Mouse (Mus musculus): ENCODE data around the gene Zswim7. TPM values are rescaled to one million over a fixed set of nuclear protein-coding genes. Genes with fewer than 3 reads are reported as not detected.

Gene Zswim7
- polyA plus RNA-seq, 1 experiment = 7.8 TPM

- no peak for TF ChIP-seq POLR2A (IDR thresholded peaks at IDR 0.05; ENCODE audit: borderline replicate concordance, control insufficient read depth, low read depth, low read length)
- no peak for TF ChIP-seq CTCF (IDR thresholded peaks at IDR 0.05; ENCODE audit: control insufficient read depth, insufficient read depth, low read length)
- Histone ChIP-seq H3K4me3 (replicated peaks; ENCODE audit: control insufficient read depth, low read depth, low read length) (peak overlapping the region; percentile 61), H3K27ac (ENCODE audit: control insufficient read depth, insufficient read depth, low read depth, low read length, poor library complexity) (no peak overlapping the region), H3K4me1 (ENCODE audit: control insufficient read depth, insufficient read depth, low read length) (peaks cover 3% of the 10 kb centered on the region)
- 13% methylated on average over 35 of the region's 35 CpGs for WGBS
Measured at GRCm38 (mm10) chr11:62249266-62250037, 31.7 kb downstream of the Zswim7 start.

DNA sequence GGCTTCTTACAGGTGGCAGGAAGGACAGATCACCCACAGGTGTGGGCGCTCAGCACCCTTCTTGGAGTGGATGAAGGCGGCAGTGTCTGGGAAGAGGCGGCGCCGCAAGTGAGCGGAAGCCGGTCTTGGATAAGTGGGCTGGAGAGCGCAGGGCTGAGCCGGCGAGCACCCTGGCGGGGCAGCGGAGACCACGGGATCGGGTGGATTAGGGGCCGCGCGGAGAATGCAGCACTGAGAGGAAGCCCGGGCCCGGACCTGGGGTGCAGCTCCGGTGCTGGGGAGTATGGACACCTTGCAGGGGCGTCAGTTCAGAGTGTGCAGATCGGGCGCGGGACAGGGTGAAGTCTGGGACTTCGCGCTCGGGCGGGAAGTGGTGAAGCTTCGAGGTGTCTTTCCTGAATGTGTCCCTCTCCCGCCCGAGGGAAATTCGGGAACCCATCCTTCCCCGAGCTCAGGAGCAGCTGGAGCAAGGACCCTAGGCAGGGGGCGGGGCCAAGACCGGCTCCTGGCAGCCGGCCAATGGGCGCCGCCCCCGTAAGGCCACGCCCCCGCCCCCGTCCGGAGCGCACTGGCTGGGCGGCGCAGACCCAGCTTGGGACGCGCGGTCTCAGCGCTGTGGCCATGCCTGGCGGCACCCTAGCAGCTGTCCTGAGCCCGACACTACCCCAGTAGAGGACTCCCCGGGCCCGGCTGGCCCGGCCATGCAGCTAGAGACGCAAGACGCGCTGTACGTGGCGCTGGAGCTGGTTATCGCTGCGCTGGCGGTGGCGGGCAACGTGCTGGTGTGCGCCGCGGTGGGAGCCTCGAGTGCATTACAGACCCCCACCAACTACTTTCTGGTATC lies 32.6 kb downstream of the Zswim7 start, which contains the start of gene Adora2b:
Adora2b (plus strand) TSS at position 584 of the 844 bp plus-strand sequence.
- TF ChIP-seq POLR2A (IDR thresholded peaks at IDR 0.05; ENCODE audit: borderline replicate concordance, control insufficient read depth, low read depth, low read length) (no peak), CTCF (IDR thresholded peaks at IDR 0.05; ENCODE audit: control insufficient read depth, insufficient read depth, low read length) (no peak)
- H3K4me3 ChIP-seq (replicated peaks; ENCODE audit: control insufficient read depth, low read depth, low read length) = peak within 1 kb of the TSS; percentile 61
- under 1% methylated on average over 69 of the region's 69 CpGs for WGBS
- peaks cover 3% of the 10 kb centered on the region for H3K4me1 ChIP-seq (ENCODE audit: control insufficient read depth, insufficient read depth, low read length)
- no peak within 1 kb of the TSS; the same call in 1 of the 2 replicates for H3K27ac ChIP-seq (ENCODE audit: control insufficient read depth, insufficient read depth, low read depth, low read length, poor library complexity)

GRCm38 (mm10) chr11:62247759-62248400 lies 33.3 kb downstream of the Zswim7 start:
- Histone ChIP-seq H3K4me1 (ENCODE audit: control insufficient read depth, insufficient read depth, low read length) (peaks cover 3% of the 10 kb centered on the region), H3K27ac (ENCODE audit: control insufficient read depth, insufficient read depth, low read depth, low read length, poor library complexity) (no peak overlapping the region; the same call in 1 of the 2 replicates), H3K4me3 (replicated peaks; ENCODE audit: control insufficient read depth, low read depth, low read length) (peak overlapping the region; percentile 61)
- 29% methylated on average over 18 of the region's 18 CpGs for WGBS
- TF ChIP-seq POLR2A (IDR thresholded peaks at IDR 0.05; ENCODE audit: borderline replicate concordance, control insufficient read depth, low read depth, low read length) (no peak), CTCF (IDR thresholded peaks at IDR 0.05; ENCODE audit: control insufficient read depth, insufficient read depth, low read length) (no peak)

GRCm38 (mm10) chr11:62244471-62244870 lies 36.7 kb downstream of the Zswim7 start:
- Histone ChIP-seq H3K27ac (ENCODE audit: control insufficient read depth, insufficient read depth, low read depth, low read length, poor library complexity) (no peak overlapping the region), H3K4me1 (ENCODE audit: control insufficient read depth, insufficient read depth, low read length) (no peaks in the 10 kb centered on the region), H3K4me3 (replicated peaks; ENCODE audit: control insufficient read depth, low read depth, low read length) (no peak overlapping the region)
- WGBS = 82% methylated on average over 4 of the region's 4 CpGs
- TF ChIP-seq POLR2A (IDR thresholded peaks at IDR 0.05; ENCODE audit: borderline replicate concordance, control insufficient read depth, low read depth, low read length) (no peak), CTCF (IDR thresholded peaks at IDR 0.05; ENCODE audit: control insufficient read depth, insufficient read depth, low read length) (no peak)

- Histone ChIP-seq H3K4me3 (replicated peaks; ENCODE audit: control insufficient read depth, low read depth, low read length) (no peak overlapping the region), H3K4me1 (ENCODE audit: control insufficient read depth, insufficient read depth, low read length) (no peaks in the 10 kb centered on the region), H3K27ac (ENCODE audit: control insufficient read depth, insufficient read depth, low read depth, low read length, poor library complexity) (no peak overlapping the region)
- TF ChIP-seq POLR2A (IDR thresholded peaks at IDR 0.05; ENCODE audit: borderline replicate concordance, control insufficient read depth, low read depth, low read length) (no peak), CTCF (IDR thresholded peaks at IDR 0.05; ENCODE audit: control insufficient read depth, insufficient read depth, low read length) (no peak)
- 88% methylated on average over 8 of the region's 8 CpGs for WGBS
Measured at GRCm38 (mm10) chr11:62243871-62244270, 37.3 kb downstream of the Zswim7 start.

GRCm38 (mm10) chr11:62240631-62241261 lies 40.4 kb downstream of the Zswim7 start:
- no peak overlapping the region for H3K4me3 ChIP-seq (replicated peaks; ENCODE audit: control insufficient read depth, low read depth, low read length)
- 47% methylated on average over 12 of the region's 12 CpGs for WGBS
- no peak for TF ChIP-seq POLR2A (IDR thresholded peaks at IDR 0.05; ENCODE audit: borderline replicate concordance, control insufficient read depth, low read depth, low read length)
- no peak for TF ChIP-seq CTCF (IDR thresholded peaks at IDR 0.05; ENCODE audit: control insufficient read depth, insufficient read depth, low read length)
- no peaks in the 10 kb centered on the region for H3K4me1 ChIP-seq (ENCODE audit: control insufficient read depth, insufficient read depth, low read length)
- 0 out of 2 replicates have a peak overlapping the region, but pooled peaks have one; percentile 4 for H3K27ac ChIP-seq (ENCODE audit: control insufficient read depth, insufficient read depth, low read depth, low read length, poor library complexity)

GRCm38 (mm10) chr11:62224797-62225196 lies 56.4 kb downstream of the Zswim7 start:
- 76% methylated on average over 4 of the region's 4 CpGs for WGBS
- H3K4me1 ChIP-seq (ENCODE audit: control insufficient read depth, insufficient read depth, low read length) = peaks cover 5% of the 10 kb centered on the region
- H3K27ac ChIP-seq (ENCODE audit: control insufficient read depth, insufficient read depth, low read depth, low read length, poor library complexity) = no peak overlapping the region

More at GRCm38 (mm10) chr11:62224797-62225196, 56.4 kb downstream of the Zswim7 start:
- TF ChIP-seq CTCF (IDR thresholded peaks at IDR 0.05; ENCODE audit: control insufficient read depth, insufficient read depth, low read length) (no peak), POLR2A (IDR thresholded peaks at IDR 0.05; ENCODE audit: borderline replicate concordance, control insufficient read depth, low read depth, low read length) (no peak)
- H3K4me3 ChIP-seq (replicated peaks; ENCODE audit: control insufficient read depth, low read depth, low read length) = no peak overlapping the region
